Mouse (Mus musculus) CH12.LX (cell line): Measurements from ENCODE around the gene Cx3cr1.

Source experiments
- CTCF ChIP-seq, 2 experiments: IDR thresholded peaks in 1 of 2; conservative IDR thresholded peaks in 1 of 2; 2 replicates each; pipeline ENCODE4 v1.5.1; 2011 to 2012; ENCODE audit warnings: low read depth in 2 of 2, low read length in 2 of 2, improper control_type of control experiment in 1 of 2, inconsistent platforms in 1 of 2, mild to moderate bottlenecking in 1 of 2, moderate library complexity in 1 of 2
- EP300 ChIP-seq: IDR thresholded peaks from 2 replicates; pipeline ENCODE4 v1.6.1; 2011; ENCODE audit warnings: low read length, improper control_type of control experiment
- KAT2A ChIP-seq: IDR thresholded peaks from 2 replicates; pipeline ENCODE4 v1.6.1; 2012; ENCODE audit warnings: low read length, improper control_type of control experiment, inconsistent platforms; ENCODE audit not compliant: insufficient replicate concordance
- MAFK ChIP-seq: IDR thresholded peaks from 2 replicates; pipeline ENCODE4 v1.6.1; 2011; ENCODE audit warnings: low read length, improper control_type of control experiment; ENCODE audit not compliant: insufficient replicate concordance
- MAX ChIP-seq: IDR thresholded peaks from 2 replicates; pipeline ENCODE4 v1.6.1; 2011; ENCODE audit warnings: low read length, improper control_type of control experiment
- MXI1 ChIP-seq: IDR thresholded peaks from 2 replicates; pipeline ENCODE4 v1.6.1; 2011; ENCODE audit warnings: mild to moderate bottlenecking, low read depth, low read length, improper control_type of control experiment
- POLR2A ChIP-seq: IDR thresholded peaks from 2 replicates; pipeline ENCODE4 v1.6.1; 2011; ENCODE audit warnings: low read depth, mild to moderate bottlenecking, improper control_type of control experiment, low read length
- POLR2AphosphoS2 ChIP-seq: IDR thresholded peaks from 2 replicates; pipeline ENCODE4 v1.6.1; 2011; ENCODE audit warnings: low read depth, low read length, improper control_type of control experiment
- SIN3A ChIP-seq: IDR thresholded peaks from 2 replicates; pipeline ENCODE4 v1.6.1; 2012; ENCODE audit warnings: low read length, improper control_type of control experiment, inconsistent platforms
- USF1 ChIP-seq: IDR thresholded peaks from 2 replicates; pipeline ENCODE4 v1.6.1; 2014; ENCODE audit warnings: low read depth, mild to moderate bottlenecking, inconsistent platforms, low read length, improper control_type of control experiment
- ZC3H11A ChIP-seq: IDR thresholded peaks from 2 replicates; pipeline ENCODE4 v1.6.1; 2012; ENCODE audit warnings: low read depth, mild to moderate bottlenecking, inconsistent platforms, low read length, improper control_type of control experiment
- ZMIZ1 ChIP-seq: IDR thresholded peaks from 2 replicates; pipeline ENCODE4 v1.6.1; 2012; ENCODE audit warnings: low read depth, mild to moderate bottlenecking, inconsistent platforms, low read length, improper control_type of control experiment

GRCm38 (mm10) chr9:120007833-120008232 lies 61.8 kb downstream of the Cx3cr1 start:
- TF ChIP-seq EP300 (no peak), SIN3A (no peak), MXI1 (no peak), MAFK (no peak), ZC3H11A (no peak), USF1 (no peak), POLR2AphosphoS2 (no peak), MAX (no peak), CTCF (conservative IDR thresholded peaks at IDR 0.05 in 1 of 2, IDR thresholded peaks at IDR 0.05 in 1 of 2; ENCODE audit: low read depth in 2 of 2, low read length in 2 of 2) (peak in 1 of 2 experiments; percentile 17; a peak in 2 of 4 replicates), POLR2A (no peak), ZMIZ1 (no peak), KAT2A (no peak)
